Mouse (Mus musculus) embryonic facial prominence, embryonic 15.5 days (tissue): ENCODE results near the gene E130308A19Rik. TPM values are rescaled to one million over a fixed set of nuclear protein-coding genes. Genes with fewer than 3 reads are reported as not detected.

Source experiments
- ATAC-seq: fragments of 200-750 bp; cut with Nextera tagmentation; 2 replicates; pipeline ENCODE4 v1.8.0; 2017; ENCODE audit warnings: low read depth, moderate TSS enrichment; ENCODE audit not compliant: insufficient number of reproducible peaks, low FRiP score, low TSS enrichment
- H3K27ac ChIP-seq: fragments of 300-500 bp; sonication (generic); replicated peaks from 2 replicates; pipeline ENCODE4 v1.5.1; 2015; ENCODE audit warnings: mild to moderate bottlenecking, inconsistent platforms
- H3K27me3 ChIP-seq: fragments of 300-500 bp; sonication (generic); 2 replicates; pipeline ENCODE4 v1.6.1; 2015; ENCODE audit warnings: inconsistent platforms
- H3K36me3 ChIP-seq: fragments of 300-500 bp; sonication (generic); 2 replicates; pipeline ENCODE4 v1.6.1; 2015; ENCODE audit warnings: mild to moderate bottlenecking, inconsistent platforms
- H3K4me1 ChIP-seq: fragments of 300-500 bp; sonication (generic); 2 replicates; pipeline ENCODE4 v1.6.1; 2015; ENCODE audit warnings: inconsistent platforms
- H3K4me2 ChIP-seq: fragments of 300-500 bp; sonication (generic); replicated peaks from 2 replicates; pipeline ENCODE4 v1.6.1; 2015; ENCODE audit warnings: mild to moderate bottlenecking, inconsistent platforms
- H3K4me3 ChIP-seq: fragments of 300-500 bp; sonication (generic); replicated peaks from 2 replicates; pipeline ENCODE4 v1.5.1; 2015; ENCODE audit warnings: mild to moderate bottlenecking, inconsistent platforms
- H3K9ac ChIP-seq: fragments of 300-500 bp; sonication (generic); 2 replicates; pipeline ENCODE4 v1.6.1; 2015; ENCODE audit warnings: inconsistent platforms
- H3K9me3 ChIP-seq: fragments of 300-500 bp; sonication (generic); replicated peaks from 2 replicates; pipeline ENCODE4 v1.6.1; 2016; ENCODE audit warnings: inconsistent platforms
- WGBS: fragments of 180-500 bp; shearing (Covaris S2); methylation state at CpG from one replicate; pipeline ENCODE4 v1.1.7; 2015; 5-methylcytosine and 5-hydroxymethylcytosine counted together
- polyA plus RNA-seq: library from polyadenylated mRNA; unstranded; fragments of >200 nt; fragmentation: Nextera tagmentation; extraction: Ambion mirVana; gene quantifications from 2 replicates; pipeline ENCODE4 v1.2.1, GENCODE M21; 2015

E130308A19Rik gene
- polyA plus RNA-seq, 1 experiment from 2014 or later, result 18.7 TPM

DNA sequence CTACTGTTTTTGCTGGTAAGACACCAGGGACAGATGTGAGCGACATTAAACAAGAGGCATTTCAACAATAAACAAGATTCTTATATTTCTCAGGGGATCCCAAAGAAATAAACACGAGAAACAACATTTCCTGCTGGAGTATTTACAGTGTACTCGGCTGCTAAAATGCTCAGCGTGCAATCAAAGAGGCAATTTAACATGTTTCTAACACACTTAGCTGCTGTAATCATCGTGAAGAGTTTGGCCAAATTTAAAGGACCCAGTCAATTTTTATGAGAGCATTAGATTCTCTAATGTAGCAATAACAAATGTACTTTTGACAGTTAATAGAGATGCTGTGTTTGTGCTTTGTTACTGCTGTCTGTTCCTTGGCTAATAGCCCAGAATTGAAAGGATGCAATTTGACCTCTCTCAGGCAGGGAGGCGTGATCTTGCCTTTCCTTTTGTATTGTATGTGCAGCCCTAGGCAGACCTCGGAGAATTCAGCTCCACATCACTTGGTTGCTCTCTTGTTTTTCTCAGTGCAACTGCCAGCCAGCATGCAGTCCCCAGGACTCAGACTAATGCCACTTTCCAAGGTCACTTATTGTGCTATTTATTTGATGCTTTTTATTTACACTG, 139.5 kb downstream of the E130308A19Rik start:
- no peak for ATAC-seq

DNA sequence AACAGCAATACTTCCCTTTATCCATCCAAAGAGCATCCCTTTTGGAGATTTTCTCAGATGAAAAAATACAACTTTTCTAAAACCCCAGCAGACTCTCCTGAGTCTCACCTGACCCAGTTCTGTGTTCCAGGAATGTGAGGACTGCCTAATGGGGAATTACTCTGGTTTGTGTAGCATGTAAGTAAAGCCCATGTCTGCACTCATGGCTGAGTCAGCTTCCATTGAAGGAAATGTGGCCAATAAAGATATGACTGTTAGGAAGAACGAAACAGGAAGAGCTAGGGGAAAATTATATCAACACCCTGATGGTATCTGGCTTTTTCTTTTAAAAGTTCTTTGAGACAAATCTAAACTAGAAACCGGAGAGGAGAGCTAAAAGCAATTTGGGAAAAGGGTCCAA, 141.7 kb downstream of the E130308A19Rik start:
- Histone ChIP-seq H3K9ac (no peak overlapping the region), H3K4me1 (peaks cover 13% of the 10 kb centered on the region), H3K36me3 (peaks cover 26% of the 10 kb centered on the region), H3K27ac (no peak overlapping the region), H3K9me3 (no peaks in the 10 kb centered on the region), H3K4me2 (no peak overlapping the region), H3K27me3 (no peaks in the 10 kb centered on the region), H3K4me3 (no peak overlapping the region)
- no peak for ATAC-seq
- 85% methylated on average over 2 of the region's 2 CpGs for WGBS

More for the DNA sequence above, 139.5 kb downstream of the E130308A19Rik start:
- H3K4me1 ChIP-seq, result peaks cover 15% of the 10 kb centered on the region
- peaks cover 7% of the 10 kb centered on the region; the same call in 1 of the 2 replicates for H3K36me3 ChIP-seq
- peak overlapping the region; percentile 34 for H3K4me2 ChIP-seq
- H3K27ac ChIP-seq, result peak overlapping the region; percentile 69
- no peak overlapping the region for H3K4me3 ChIP-seq
- 15% methylated on average over 7 of the region's 7 CpGs for WGBS
- no peak overlapping the region for H3K9ac ChIP-seq
- no peaks in the 10 kb centered on the region for H3K9me3 ChIP-seq
- no peaks in the 10 kb centered on the region for H3K27me3 ChIP-seq

DNA sequence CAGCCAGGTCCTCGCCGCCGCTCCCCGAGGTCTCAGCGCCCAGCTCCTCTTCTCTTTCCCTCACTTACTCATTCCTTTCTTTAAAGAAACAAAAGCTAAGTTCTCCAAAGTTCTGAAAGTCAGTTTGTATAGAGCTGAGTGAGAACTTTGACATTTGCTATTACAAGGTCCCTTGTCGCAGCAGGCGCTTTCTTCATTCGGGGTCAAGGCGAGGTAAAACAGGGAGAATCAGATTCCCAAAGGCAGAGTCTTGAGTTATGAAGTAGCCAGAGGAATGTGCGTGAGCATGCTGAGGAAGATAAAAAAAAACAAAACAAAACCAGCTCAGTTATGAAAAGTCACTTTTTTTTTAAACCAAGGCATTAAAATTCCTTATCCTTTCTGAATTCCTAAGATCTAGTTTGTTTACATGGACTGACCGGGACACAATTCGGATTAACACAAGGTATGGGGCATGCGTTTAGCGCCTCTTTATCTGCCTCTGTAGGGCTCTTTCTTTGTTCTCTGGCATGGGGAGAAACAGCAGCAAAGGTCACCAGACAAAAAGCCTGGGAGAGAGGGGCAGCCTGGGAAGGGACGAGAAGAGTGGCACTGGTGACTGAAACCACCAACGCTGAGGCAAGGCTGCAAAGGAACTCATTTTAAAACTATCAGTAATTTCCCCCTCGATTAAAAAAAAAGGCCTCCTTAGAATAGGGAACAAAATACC, 146.3 kb downstream of the E130308A19Rik start:
- Histone ChIP-seq H3K36me3 (peaks cover 40% of the 10 kb centered on the region), H3K27ac (no peak overlapping the region), H3K4me1 (no peaks in the 10 kb centered on the region)

DNA sequence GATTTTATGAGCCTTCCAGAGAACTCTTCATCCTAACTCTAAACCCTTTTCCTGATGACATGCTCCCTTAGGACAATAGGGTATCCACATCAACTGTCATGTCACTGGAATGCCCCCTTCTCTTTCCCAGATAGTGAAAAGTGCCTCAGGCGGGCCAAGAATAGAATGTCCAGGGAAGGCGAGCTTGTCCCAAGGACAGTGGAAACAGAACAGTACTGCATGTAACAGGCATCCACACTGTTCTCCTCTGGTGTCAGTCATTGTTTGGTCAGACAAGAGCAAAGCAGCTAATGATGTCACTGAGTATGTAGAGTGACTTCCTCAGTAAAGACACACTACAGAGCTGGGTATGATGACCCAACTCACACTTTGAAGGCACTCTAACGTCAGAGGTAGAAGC, 151.8 kb downstream of the E130308A19Rik start:
- Histone ChIP-seq H3K27me3 (no peaks in the 10 kb centered on the region), H3K4me1 (peaks cover 3% of the 10 kb centered on the region), H3K9ac (no peak overlapping the region), H3K27ac (no peak overlapping the region), H3K4me2 (no peak overlapping the region), H3K4me3 (no peak overlapping the region), H3K36me3 (peaks cover 14% of the 10 kb centered on the region; the same call in 1 of the 2 replicates), H3K9me3 (no peaks in the 10 kb centered on the region)
- WGBS, result 70% methylated on average over 3 of the region's 3 CpGs
- no peak for ATAC-seq

More for the DNA sequence above, 146.3 kb downstream of the E130308A19Rik start:
- no peak for ATAC-seq
- WGBS, result 81% methylated on average over 17 of the region's 17 CpGs
- Histone ChIP-seq H3K9ac (no peak overlapping the region), H3K4me2 (no peak overlapping the region), H3K9me3 (no peaks in the 10 kb centered on the region), H3K4me3 (no peak overlapping the region), H3K27me3 (no peaks in the 10 kb centered on the region)

DNA sequence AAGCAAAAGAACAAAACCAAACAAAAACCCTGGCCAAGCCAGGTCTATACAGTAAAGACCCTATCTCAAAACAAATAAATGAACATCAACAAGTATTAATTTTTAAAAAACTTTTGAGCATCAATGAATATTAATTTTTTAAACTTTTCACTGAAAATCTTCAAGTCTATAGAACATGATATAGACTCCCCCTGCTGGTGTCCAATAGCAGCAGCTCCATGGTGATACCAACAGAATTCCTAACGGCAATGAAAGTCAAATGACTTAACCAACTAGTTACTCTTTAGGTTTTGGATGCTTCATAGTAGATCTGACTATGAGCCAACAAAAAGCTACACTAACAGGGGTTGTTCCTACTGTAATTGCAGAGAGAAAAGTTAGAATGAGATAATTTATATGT, 154.6 kb downstream of the E130308A19Rik start:
- H3K36me3 ChIP-seq, result no peaks in the 10 kb centered on the region; the same call in 1 of the 2 replicates
- ATAC-seq, result no peak
- no peak overlapping the region for H3K4me2 ChIP-seq
- peaks cover 6% of the 10 kb centered on the region for H3K4me1 ChIP-seq
- no peak overlapping the region for H3K9ac ChIP-seq
- H3K4me3 ChIP-seq, result no peak overlapping the region
- no peak overlapping the region for H3K27ac ChIP-seq
- no peaks in the 10 kb centered on the region for H3K9me3 ChIP-seq
- 7% methylated on average over 1 of the region's 1 CpGs for whole genome bisulfite sequencing
- H3K27me3 ChIP-seq, result no peaks in the 10 kb centered on the region

DNA sequence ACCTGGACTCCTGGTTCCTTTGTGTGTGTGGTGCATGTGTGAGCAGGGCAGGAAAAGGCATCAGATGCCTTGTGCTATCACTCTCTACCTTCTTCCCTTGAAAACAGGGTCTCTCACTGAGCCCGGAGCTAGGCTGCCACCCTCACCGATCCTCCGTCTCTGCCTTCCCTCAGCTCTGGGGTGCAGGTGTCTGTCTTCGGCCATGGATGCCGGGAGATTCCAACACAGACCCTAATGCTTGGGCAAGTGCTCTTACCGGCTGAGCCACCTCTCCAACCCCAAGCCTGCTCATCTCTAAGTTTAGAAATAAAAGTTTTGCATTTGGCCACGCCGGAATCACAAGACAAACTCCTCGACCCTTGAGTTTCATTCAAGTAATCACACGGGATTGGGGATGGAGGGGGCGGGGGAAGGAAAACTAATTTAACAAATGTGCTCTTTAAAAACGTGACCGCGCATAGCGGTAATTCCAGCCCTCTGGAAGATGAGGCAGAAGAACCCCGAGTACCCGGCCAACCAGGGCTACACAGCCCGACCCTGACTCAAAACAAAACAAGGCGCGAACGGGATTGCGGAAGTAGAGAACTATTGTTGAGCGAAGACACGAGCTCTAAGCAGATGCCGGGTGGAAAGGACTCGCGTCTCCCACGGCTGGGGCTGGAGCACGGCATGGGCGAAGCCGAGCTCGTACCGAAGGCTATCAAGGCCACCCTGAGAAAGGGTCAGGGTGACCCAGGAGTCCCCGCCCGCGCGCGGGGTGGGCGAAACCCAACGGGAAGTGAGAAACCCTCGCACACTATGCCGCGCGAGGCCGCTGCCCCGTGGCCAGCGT, 157.1 kb downstream of the E130308A19Rik start:
- Histone ChIP-seq H3K27me3 (no peaks in the 10 kb centered on the region), H3K27ac (no peak overlapping the region; the same call in 1 of the 2 replicates), H3K36me3 (no peaks in the 10 kb centered on the region; the same call in 1 of the 2 replicates), H3K9me3 (no peaks in the 10 kb centered on the region), H3K4me3 (peak overlapping the region; percentile 99), H3K4me2 (peak overlapping the region; percentile 74), H3K9ac (peak overlapping the region; percentile 82), H3K4me1 (peaks cover 6% of the 10 kb centered on the region)
- ATAC-seq, result peak; percentile 48
- 0% methylated on average over 47 of the region's 47 CpGs for WGBS

DNA sequence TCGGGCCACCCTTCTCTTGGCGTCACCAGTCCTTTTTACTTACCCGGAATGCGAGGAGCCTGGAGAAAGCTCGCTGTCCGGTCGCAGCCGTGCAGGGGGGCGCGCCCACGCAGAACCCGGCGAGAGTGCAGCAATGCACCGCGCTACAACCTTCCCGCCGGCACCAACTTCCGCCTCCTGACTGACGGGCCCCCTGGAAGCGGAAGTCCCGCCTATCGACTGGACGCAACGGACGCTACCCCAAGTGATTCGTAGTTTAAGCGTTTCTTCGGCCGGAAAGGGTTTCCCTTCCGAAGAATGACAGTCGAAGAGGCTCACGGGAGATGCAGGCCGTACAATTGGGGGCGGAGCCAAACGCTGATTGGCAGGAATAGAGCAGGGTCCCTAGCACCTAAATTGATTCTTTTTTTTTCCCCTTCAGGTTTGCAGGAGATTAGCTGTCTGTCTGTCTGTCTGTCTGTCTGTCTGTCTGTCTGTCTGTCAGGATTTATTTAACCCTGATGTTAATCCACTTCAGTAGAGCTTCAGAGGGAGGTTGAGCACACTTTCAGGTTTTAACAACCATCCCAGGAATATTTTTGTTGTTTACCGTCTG, 157.8 kb downstream of the E130308A19Rik start:
- H3K27ac ChIP-seq, result peak overlapping the region; percentile 44

DNA sequence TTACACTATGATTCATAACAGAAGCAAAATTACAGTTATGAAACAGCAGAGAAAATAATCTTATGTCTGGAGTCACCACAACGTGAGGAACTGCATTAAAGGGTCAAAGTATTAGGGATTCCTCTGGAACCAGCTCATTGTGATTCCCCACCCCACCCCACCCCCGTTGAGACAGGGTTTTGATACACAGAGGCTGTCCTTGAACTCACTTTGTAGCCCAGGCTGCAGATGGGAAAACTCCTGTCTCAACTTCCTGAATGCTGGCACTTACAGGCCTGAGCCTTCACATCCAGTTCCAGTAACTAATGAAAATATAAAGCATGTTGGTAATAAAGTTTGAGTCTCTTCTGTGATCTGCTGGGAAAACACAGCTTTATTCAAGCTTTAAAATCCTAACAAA, 159.4 kb downstream of the E130308A19Rik start:
- 29% methylated on average over 2 of the region's 2 CpGs for WGBS
- no peak overlapping the region for H3K4me3 ChIP-seq
- no peak overlapping the region for H3K9ac ChIP-seq
- no peaks in the 10 kb centered on the region for H3K36me3 ChIP-seq
- no peaks in the 10 kb centered on the region for H3K9me3 ChIP-seq
- no peak overlapping the region for H3K27ac ChIP-seq
- no peak for ATAC-seq
- no peak overlapping the region for H3K4me2 ChIP-seq
- H3K27me3 ChIP-seq, result no peaks in the 10 kb centered on the region
- H3K4me1 ChIP-seq, result peaks cover 6% of the 10 kb centered on the region

More for the DNA sequence above, 157.8 kb downstream of the E130308A19Rik start:
- peak overlapping the region; percentile 74 for H3K4me2 ChIP-seq
- H3K9me3 ChIP-seq, result no peaks in the 10 kb centered on the region
- peak overlapping the region; percentile 99 for H3K4me3 ChIP-seq
- H3K4me1 ChIP-seq, result peaks cover 6% of the 10 kb centered on the region
- H3K27me3 ChIP-seq, result no peaks in the 10 kb centered on the region
- peak; percentile 96 for ATAC-seq
- H3K9ac ChIP-seq, result peak overlapping the region; percentile 82
- under 1% methylated on average over 36 of the region's 36 CpGs for WGBS
- H3K36me3 ChIP-seq, result no peaks in the 10 kb centered on the region

DNA sequence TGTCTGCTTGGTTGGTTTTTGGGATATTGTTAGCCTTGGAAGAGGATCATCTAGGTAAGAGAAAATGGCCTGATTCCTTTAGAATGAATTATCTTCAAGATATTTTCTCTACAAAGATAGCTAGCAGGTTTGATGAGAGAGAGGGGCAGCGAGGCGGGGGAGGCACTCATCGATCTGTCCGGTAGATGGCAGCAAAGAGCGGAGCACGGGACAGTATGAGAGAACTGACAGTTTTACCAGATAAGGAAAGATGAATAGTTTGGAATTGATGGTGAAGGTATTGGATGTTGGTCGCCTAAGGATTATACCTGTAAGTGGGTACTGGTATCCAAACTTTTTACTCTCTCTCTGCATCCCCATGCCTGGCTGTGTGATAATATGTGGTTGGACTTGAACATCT, 160.7 kb downstream of the E130308A19Rik start:
- under 1% methylated on average over 7 of the region's 7 CpGs for WGBS
- Histone ChIP-seq H3K4me2 (no peak overlapping the region), H3K4me3 (no peak overlapping the region), H3K4me1 (peaks cover 6% of the 10 kb centered on the region), H3K9ac (no peak overlapping the region), H3K9me3 (no peaks in the 10 kb centered on the region), H3K27ac (no peak overlapping the region), H3K27me3 (no peaks in the 10 kb centered on the region), H3K36me3 (no peaks in the 10 kb centered on the region)
- no peak for ATAC-seq

DNA sequence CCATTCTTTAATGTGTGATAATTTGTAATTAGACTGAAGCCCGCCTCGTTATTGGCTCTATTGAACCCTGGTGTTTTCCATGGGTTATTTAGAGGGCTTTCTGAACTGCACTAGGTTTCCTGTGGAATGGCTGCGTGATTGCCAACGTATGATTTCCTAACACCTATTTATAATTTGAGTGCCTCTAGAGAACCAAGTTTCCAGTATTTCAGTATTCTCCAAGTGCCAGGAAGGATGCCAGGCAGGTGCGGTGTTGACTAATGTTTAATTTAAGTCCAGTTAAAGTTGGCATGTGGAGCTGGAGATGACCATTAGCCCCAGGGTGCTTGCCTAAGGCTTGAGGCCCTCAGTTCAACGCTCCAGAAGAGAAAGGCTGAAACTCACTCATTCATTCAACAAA, 161.1 kb downstream of the E130308A19Rik start:
- no peak for ATAC-seq
- H3K27ac ChIP-seq, result no peak overlapping the region

DNA sequence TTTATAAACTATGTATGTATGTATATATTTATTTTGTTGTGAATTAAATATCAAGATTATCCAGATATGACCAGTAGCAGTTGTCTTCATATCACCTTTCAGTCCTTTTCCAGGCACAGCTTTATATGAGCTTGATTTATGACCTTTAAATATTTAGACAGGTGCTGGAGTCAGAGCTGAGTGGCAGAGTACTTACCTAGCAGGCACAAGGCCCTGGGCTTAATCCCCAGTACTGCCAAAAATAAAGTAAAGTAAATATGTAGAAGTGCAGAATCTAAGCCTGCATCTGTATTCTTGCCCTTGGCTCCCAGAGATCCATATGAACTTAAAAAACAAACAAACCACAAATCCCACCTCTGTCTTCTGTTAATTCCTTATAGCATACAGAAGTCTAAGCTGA, 163.0 kb downstream of the E130308A19Rik start:
- Histone ChIP-seq H3K36me3 (no peaks in the 10 kb centered on the region), H3K9me3 (no peaks in the 10 kb centered on the region), H3K27me3 (no peaks in the 10 kb centered on the region), H3K4me3 (no peak overlapping the region), H3K9ac (no peak overlapping the region), H3K4me2 (no peak overlapping the region), H3K27ac (no peak overlapping the region), H3K4me1 (no peaks in the 10 kb centered on the region)
- ATAC-seq, result no peak

More for the DNA sequence above, 161.1 kb downstream of the E130308A19Rik start:
- H3K27me3 ChIP-seq, result no peaks in the 10 kb centered on the region
- H3K4me2 ChIP-seq, result no peak overlapping the region
- 60% methylated on average over 6 of the region's 6 CpGs for WGBS
- no peaks in the 10 kb centered on the region for H3K36me3 ChIP-seq
- H3K4me1 ChIP-seq, result peaks cover 6% of the 10 kb centered on the region
- no peaks in the 10 kb centered on the region for H3K9me3 ChIP-seq
- no peak overlapping the region for H3K4me3 ChIP-seq
- no peak overlapping the region for H3K9ac ChIP-seq
